Mouse (Mus musculus) cortical plate, adult 2 months (tissue): ENCODE measurements around the gene Frmd4a. TPM values are rescaled to one million over a fixed set of nuclear protein-coding genes. Genes with fewer than 3 reads are reported as not detected.

Experiments used
- H3K27ac ChIP-seq: fragments of 200-500 bp; 2 replicates; pipeline ENCODE4 v1.5.1; 2012; ENCODE audit warnings: low read length, control low read depth, inconsistent platforms; ENCODE audit not compliant: insufficient read depth
- H3K4me1 ChIP-seq: fragments of 200-500 bp; 2 replicates; pipeline ENCODE4 v1.6.1; 2011; ENCODE audit warnings: low read length; ENCODE audit not compliant: control insufficient read depth, insufficient read depth
- H3K4me3 ChIP-seq: fragments of 200-500 bp; 2 replicates; pipeline ENCODE4 v1.5.1; 2011; ENCODE audit warnings: mild to moderate bottlenecking, low read length, control low read depth; ENCODE audit not compliant: insufficient read depth
- CTCF ChIP-seq: fragments of 200-500 bp; IDR thresholded peaks from 2 replicates; pipeline ENCODE4 v1.5.1; 2011; ENCODE audit warnings: mild to moderate bottlenecking, control low read depth, low read length; ENCODE audit not compliant: insufficient read depth; ENCODE audit errors: extremely low read depth
- POLR2A ChIP-seq: fragments of 200-500 bp; IDR thresholded peaks from 2 replicates; pipeline ENCODE4 v1.6.1; 2011; ENCODE audit warnings: mild to moderate bottlenecking, low read length, control low read depth; ENCODE audit not compliant: insufficient read depth; ENCODE audit errors: extremely low read depth
- polyA plus RNA-seq: library from polyadenylated mRNA; depleted of rRNA; stranded (reverse); fragments of >200 nt; gene quantifications from 2 replicates; pipeline ENCODE4 v1.2.3, GENCODE M21; 2012

Frmd4a gene
- polyA plus RNA-seq, 1 experiment = 33.9 TPM

GRCm38 (mm10) chr2:4339530-4340218, 322.2 kb downstream of the Frmd4a start:
- Histone ChIP-seq H3K4me1 (no peaks in the 10 kb centered on the region; the same call in 1 of the 2 replicates), H3K4me3 (no peak overlapping the region), H3K27ac (no peak overlapping the region)
- TF ChIP-seq CTCF = no peak
- no peak for TF ChIP-seq POLR2A

- Histone ChIP-seq H3K27ac (no peak overlapping the region), H3K4me1 (no peaks in the 10 kb centered on the region; the same call in 1 of the 2 replicates), H3K4me3 (no peak overlapping the region)
- no peak for TF ChIP-seq POLR2A
- no peak for TF ChIP-seq CTCF
These were observed 322.9 kb downstream of the Frmd4a start for GRCm38 (mm10) chr2:4340378-4340777.

GRCm38 (mm10) chr2:4341141-4341540, 323.6 kb downstream of the Frmd4a start:
- Histone ChIP-seq H3K27ac (no peak overlapping the region), H3K4me3 (no peak overlapping the region), H3K4me1 (no peaks in the 10 kb centered on the region; the same call in 1 of the 2 replicates)
- no peak for TF ChIP-seq POLR2A
- TF ChIP-seq CTCF = no peak

GRCm38 (mm10) chr2:4342005-4342404, 324.5 kb downstream of the Frmd4a start:
- no peak for TF ChIP-seq POLR2A
- no peak for TF ChIP-seq CTCF
- peaks cover 2% of the 10 kb centered on the region for H3K4me1 ChIP-seq
- no peak overlapping the region for H3K4me3 ChIP-seq
- no peak overlapping the region for H3K27ac ChIP-seq

GRCm38 (mm10) chr2:4344411-4344810, 326.9 kb downstream of the Frmd4a start:
- no peak for TF ChIP-seq POLR2A
- TF ChIP-seq CTCF = no peak
- H3K27ac ChIP-seq = no peak overlapping the region
- peaks cover 2% of the 10 kb centered on the region for H3K4me1 ChIP-seq
- H3K4me3 ChIP-seq = no peak overlapping the region

GRCm38 (mm10) chr2:4346232-4346631, 328.7 kb downstream of the Frmd4a start:
- no peak overlapping the region for H3K27ac ChIP-seq
- TF ChIP-seq POLR2A (no peak), CTCF (no peak)

GRCm38 (mm10) chr2:4346953-4347352, 329.4 kb downstream of the Frmd4a start:
- Histone ChIP-seq H3K27ac (no peak overlapping the region), H3K4me1 (peaks cover 2% of the 10 kb centered on the region), H3K4me3 (no peak overlapping the region)
- TF ChIP-seq POLR2A = no peak

More at GRCm38 (mm10) chr2:4346232-4346631, 328.7 kb downstream of the Frmd4a start:
- Histone ChIP-seq H3K4me3 (no peak overlapping the region), H3K4me1 (peaks cover 2% of the 10 kb centered on the region)

GRCm38 (mm10) chr2:4347782-4348181, 330.3 kb downstream of the Frmd4a start:
- peaks cover 2% of the 10 kb centered on the region for H3K4me1 ChIP-seq
- no peak for TF ChIP-seq CTCF
- TF ChIP-seq POLR2A = no peak
- H3K4me3 ChIP-seq = no peak overlapping the region
- no peak overlapping the region for H3K27ac ChIP-seq

GRCm38 (mm10) chr2:4348509-4348908, 331.0 kb downstream of the Frmd4a start:
- H3K4me1 ChIP-seq = peaks cover 2% of the 10 kb centered on the region
- TF ChIP-seq POLR2A (no peak), CTCF (no peak)
- H3K27ac ChIP-seq = no peak overlapping the region
- H3K4me3 ChIP-seq = no peak overlapping the region

GRCm38 (mm10) chr2:4356812-4357384, 339.4 kb downstream of the Frmd4a start:
- TF ChIP-seq POLR2A = no peak
- TF ChIP-seq CTCF = no peak
- Histone ChIP-seq H3K4me3 (no peak overlapping the region), H3K4me1 (no peaks in the 10 kb centered on the region), H3K27ac (no peak overlapping the region)
